Mouse (Mus musculus) stomach, postnatal 0 days (tissue): Measurements from ENCODE around the gene Twf2.

ENCODE experiments used
- CTCF ChIP-seq: IDR thresholded peaks from 2 replicates; pipeline ENCODE4 v1.5.1; 2016; ENCODE audit warnings: antibody characterized with exemption, low read depth, mild to moderate bottlenecking, moderate library complexity
- EP300 ChIP-seq: optimal IDR thresholded peaks from 2 replicates; pipeline ENCODE3; 2016; ENCODE audit warnings: antibody characterized with exemption

DNA sequence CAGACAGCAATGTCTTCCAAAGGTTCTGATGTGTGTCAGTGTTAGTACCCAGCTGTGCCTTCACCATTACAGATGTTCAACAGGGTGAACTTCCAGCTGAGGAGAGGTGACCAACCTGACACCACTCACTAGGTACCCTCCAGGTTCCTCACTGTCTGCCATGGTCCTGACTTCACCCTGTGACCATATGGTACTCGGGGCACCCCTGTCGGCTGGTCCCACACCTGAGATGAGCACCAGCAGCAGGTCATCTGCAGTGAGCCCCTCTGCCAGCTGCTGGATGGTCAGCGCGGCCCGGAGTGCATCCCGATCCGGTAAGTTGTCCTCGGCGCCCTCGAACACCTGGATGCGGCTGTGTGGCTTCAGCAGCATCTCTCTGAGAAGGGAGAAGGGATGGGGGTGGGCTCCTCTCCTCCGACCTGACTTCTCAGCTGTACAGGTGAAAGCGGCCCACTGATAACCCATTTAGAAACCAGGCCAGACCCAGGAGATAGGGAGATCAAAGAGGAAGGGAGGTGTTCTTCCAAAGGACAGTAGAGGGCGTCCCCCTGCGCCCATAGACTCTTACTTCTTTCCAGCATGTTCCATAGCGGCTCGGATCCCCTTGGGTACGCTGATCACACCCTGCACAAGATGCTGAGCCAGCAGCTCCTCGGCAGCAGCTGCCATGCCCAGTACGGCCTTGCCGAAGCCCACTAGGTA is 45.8 kb upstream of the Twf2 start:
- no peak for TF ChIP-seq EP300
- no peak for TF ChIP-seq CTCF
